Mouse (Mus musculus): ENCODE results near the gene Cbr2. TPM values are rescaled to one million over a fixed set of nuclear protein-coding genes. Genes with fewer than 3 reads are reported as not detected.
"Not testable (repeated sequence)": the region's sequence is repeated elsewhere in the genome, so short reads cannot be mapped to it uniquely, and the experiment has no call there.

Cbr2 gene
- polyA plus RNA-seq (2012; rRNA removed) (0.20 TPM in 1 of 2 replicates, not detected in the other), polyA plus RNA-seq (2014; fragmentation: Nextera tagmentation; extraction: Ambion mirVana) (not detected in 2 replicates)

GRCm38 (mm10) chr11:120731858-120732680 lies at the start of gene Cbr2:
Gene Cbr2 (minus strand): TSS chr11:120732114.
- H3K4me1 ChIP-seq (replicated peaks; ENCODE audit: control insufficient read depth in 2 of 2, insufficient read depth in 2 of 2, low read length in 1 of 2): peaks cover 0 to 6% of the 10 kb centered on the region in 2 experiments; a peak in 2 of 4 replicates
- no peak within 1 kb of the TSS for H3K9ac ChIP-seq (replicated peaks)
- no peak for TF ChIP-seq EP300 (IDR thresholded peaks at IDR 0.05; ENCODE audit: low read depth)
- TF ChIP-seq CTCF (IDR thresholded peaks at IDR 0.05; ENCODE audit: low read depth): no peak
- H3K27ac ChIP-seq: no peak within 1 kb of the TSS
- ATAC-seq (ENCODE audit: insufficient read depth) (no peak), DNase-seq (ENCODE audit: low read depth in 3 of 3, low spot score in 3 of 3) (no peak)
- 64% methylated on average over 12 of the region's 12 CpGs for WGBS (ENCODE audit: insufficient replicate concordance)
- H3K4me3 ChIP-seq (ENCODE audit: insufficient read depth in 1 of 2, low read depth in 2 of 2, low read length in 2 of 2): no peak within 1 kb of the TSS
- H3K9me3 ChIP-seq (ENCODE audit: control insufficient read depth, low read length): no peaks in the 10 kb centered on the region
- no peaks in the 10 kb centered on the region for H3K36me3 ChIP-seq (replicated peaks; ENCODE audit: control insufficient read depth, insufficient read depth, low read depth)
- H3K27me3 ChIP-seq (ENCODE audit: control insufficient read depth, insufficient read depth, low read length): no peaks in the 10 kb centered on the region
- no peak within 1 kb of the TSS for H3K4me2 ChIP-seq (ENCODE audit: low read depth)

GRCm38 (mm10) chr11:120781361-120781760 lies 49.4 kb upstream of the Cbr2 start:
- not testable (repeated sequence) for H3K4me3 ChIP-seq (ENCODE audit: insufficient read depth in 1 of 2, low read depth in 2 of 2, low read length in 2 of 2); H3K4me2 ChIP-seq (ENCODE audit: low read depth); H3K4me1 ChIP-seq (replicated peaks; ENCODE audit: control insufficient read depth in 2 of 2, insufficient read depth in 2 of 2, low read length in 1 of 2); H3K9ac ChIP-seq (replicated peaks); ATAC-seq (ENCODE audit: insufficient read depth); H3K27me3 ChIP-seq (ENCODE audit: control insufficient read depth, insufficient read depth, low read length); H3K27ac ChIP-seq; H3K36me3 ChIP-seq (replicated peaks; ENCODE audit: control insufficient read depth, insufficient read depth, low read depth); H3K9me3 ChIP-seq (ENCODE audit: control insufficient read depth, low read length); DNase-seq (ENCODE audit: low read depth in 3 of 3, low spot score in 3 of 3)
- 88% methylated on average over 6 of the region's 6 CpGs for WGBS (ENCODE audit: insufficient replicate concordance)

GRCm38 (mm10) chr11:120779876-120780275 lies 48.0 kb upstream of the Cbr2 start:
- TF ChIP-seq EP300 (IDR thresholded peaks at IDR 0.05; ENCODE audit: low read depth) (no peak), CTCF (IDR thresholded peaks at IDR 0.05; ENCODE audit: low read depth) (no peak)
- Histone ChIP-seq H3K4me1 (replicated peaks; ENCODE audit: control insufficient read depth in 2 of 2, insufficient read depth in 2 of 2, low read length in 1 of 2) (peaks cover 0 to 2% of the 10 kb centered on the region in 2 experiments; a peak in 1 of 4 replicates), H3K27me3 (ENCODE audit: control insufficient read depth, insufficient read depth, low read length) (no peaks in the 10 kb centered on the region), H3K4me3 (ENCODE audit: insufficient read depth in 1 of 2, low read depth in 2 of 2, low read length in 2 of 2) (no peak overlapping the region), H3K9ac (replicated peaks) (no peak overlapping the region), H3K36me3 (replicated peaks; ENCODE audit: control insufficient read depth, insufficient read depth, low read depth) (no peaks in the 10 kb centered on the region), H3K9me3 (ENCODE audit: control insufficient read depth, low read length) (no peaks in the 10 kb centered on the region), H3K4me2 (ENCODE audit: low read depth) (no peak overlapping the region), H3K27ac (no peak overlapping the region)
- no peak for DNase-seq (ENCODE audit: low read depth in 3 of 3, low spot score in 3 of 3)
- 82% methylated on average over 1 of the region's 1 CpGs for WGBS (ENCODE audit: insufficient replicate concordance)
- ATAC-seq (ENCODE audit: insufficient read depth): no peak

- ATAC-seq (ENCODE audit: insufficient read depth) (no peak), DNase-seq (ENCODE audit: low read depth in 3 of 3, low spot score in 3 of 3) (no peak)
- Histone ChIP-seq H3K9me3 (ENCODE audit: control insufficient read depth, low read length) (no peaks in the 10 kb centered on the region), H3K27me3 (ENCODE audit: control insufficient read depth, insufficient read depth, low read length) (no peaks in the 10 kb centered on the region), H3K27ac (no peak overlapping the region), H3K4me3 (ENCODE audit: insufficient read depth in 1 of 2, low read depth in 2 of 2, low read length in 2 of 2) (no peak overlapping the region), H3K9ac (replicated peaks) (no peak overlapping the region), H3K4me1 (replicated peaks; ENCODE audit: control insufficient read depth in 2 of 2, insufficient read depth in 2 of 2, low read length in 1 of 2) (no peaks in the 10 kb centered on the region), H3K36me3 (replicated peaks; ENCODE audit: control insufficient read depth, insufficient read depth, low read depth) (no peaks in the 10 kb centered on the region), H3K4me2 (ENCODE audit: low read depth) (no peak overlapping the region)
- TF ChIP-seq CTCF (IDR thresholded peaks at IDR 0.05; ENCODE audit: low read depth) (no peak), EP300 (IDR thresholded peaks at IDR 0.05; ENCODE audit: low read depth) (no peak)
- WGBS (ENCODE audit: insufficient replicate concordance): 38% methylated on average over 6 of the region's 6 CpGs
Observed at GRCm38 (mm10) chr11:120777123-120777522, 45.2 kb upstream of the Cbr2 start.

- TF ChIP-seq CTCF (IDR thresholded peaks at IDR 0.05; ENCODE audit: low read depth) (peak; percentile 100), EP300 (IDR thresholded peaks at IDR 0.05; ENCODE audit: low read depth) (no peak)
- 20% methylated on average over 15 of the region's 15 CpGs for WGBS (ENCODE audit: insufficient replicate concordance)
- Histone ChIP-seq H3K27ac (no peak overlapping the region), H3K27me3 (ENCODE audit: control insufficient read depth, insufficient read depth, low read length) (no peaks in the 10 kb centered on the region), H3K4me1 (replicated peaks; ENCODE audit: control insufficient read depth in 2 of 2, insufficient read depth in 2 of 2, low read length in 1 of 2) (no peaks in the 10 kb centered on the region), H3K9ac (replicated peaks) (no peak overlapping the region), H3K9me3 (ENCODE audit: control insufficient read depth, low read length) (no peaks in the 10 kb centered on the region), H3K4me3 (ENCODE audit: insufficient read depth in 1 of 2, low read depth in 2 of 2, low read length in 2 of 2) (no peak overlapping the region), H3K4me2 (ENCODE audit: low read depth) (no peak overlapping the region), H3K36me3 (replicated peaks; ENCODE audit: control insufficient read depth, insufficient read depth, low read depth) (no peaks in the 10 kb centered on the region)
- DNase-seq (ENCODE audit: low read depth in 3 of 3, low spot score in 3 of 3) (peak; percentile 71 to 79 (median 76)), ATAC-seq (ENCODE audit: insufficient read depth) (peak; percentile 73)
Observed at GRCm38 (mm10) chr11:120775774-120776469, 44.0 kb upstream of the Cbr2 start.
